Mouse (Mus musculus) left cerebral cortex, postnatal 36 days (tissue): Measurements from ENCODE around the gene Ppp1r27. TPM values are rescaled to one million over a fixed set of nuclear protein-coding genes. Genes with fewer than 3 reads are reported as not detected.

ENCODE experiments used
- total RNA-seq, 2 experiments: library from RNA; stranded (reverse); gene quantifications; 2 replicates each; pipeline ENCODE4 v1.2.3; 2021

Gene Ppp1r27
- total RNA-seq, 2 experiments from 2014 or later: not detected

Other genes starting within 250 kb of the Ppp1r27 start
- 1,000 to 10,000 TPM; 1,144 to 1,299 TPM for gene Actg1, start 202.6 kb downstream of the Ppp1r27 start, total RNA-seq
- gene Fscn2, start 189.6 kb downstream of the Ppp1r27 start, total RNA-seq: under 1 TPM; 0.25 to 0.72 TPM
- gene Faap100, start 172.4 kb downstream of the Ppp1r27 start, total RNA-seq: 10 to 100 TPM; 12.8 to 16.4 TPM
- gene Nploc4, start 113.4 kb downstream of the Ppp1r27 start, total RNA-seq: 10 to 100 TPM; 65.3 to 77.0 TPM
- gene Tspan10, start 108.5 kb downstream of the Ppp1r27 start, total RNA-seq: 1 to 10 TPM in 1 of 2 experiments, not detected in 1; 1.8 TPM
- gene Pde6g, start 97.6 kb downstream of the Ppp1r27 start, total RNA-seq: under 1 TPM; 0.37 to 0.66 TPM
- 10 to 100 TPM; 14.3 to 20.6 TPM for gene Oxld1, start 93.1 kb downstream of the Ppp1r27 start, total RNA-seq
- 10 to 100 TPM; 19.9 to 29.4 TPM for gene Ccdc137, start 93.0 kb downstream of the Ppp1r27 start, total RNA-seq
- 10 to 100 TPM; 49.3 to 55.0 TPM for gene Arl16, start 83.5 kb downstream of the Ppp1r27 start, total RNA-seq
- 10 to 100 TPM; 75.6 to 78.5 TPM for gene Mrpl12, start 66.5 kb downstream of the Ppp1r27 start, total RNA-seq
- gene Slc25a10, start 59.3 kb downstream of the Ppp1r27 start, total RNA-seq: 10 to 100 TPM; 18.2 to 21.9 TPM
- gene Gcgr, start 20.4 kb downstream of the Ppp1r27 start, total RNA-seq: not detected
- gene Mcrip1, start 1.4 kb downstream of the Ppp1r27 start, total RNA-seq: 10 to 100 TPM; 73.4 to 91.7 TPM
- gene P4hb, start 22.1 kb upstream of the Ppp1r27 start, total RNA-seq: 100 to 1,000 TPM; 122 to 126 TPM
- 100 to 1,000 TPM; 304 to 344 TPM for gene Arhgdia, start 30.5 kb upstream of the Ppp1r27 start, total RNA-seq
- gene Alyref, start 47.2 kb upstream of the Ppp1r27 start, total RNA-seq: 10 to 100 TPM; 59.7 to 67.5 TPM
- gene Anapc11, start 47.3 kb upstream of the Ppp1r27 start, total RNA-seq: 10 to 100 TPM; 91.4 to 99.7 TPM
- 1 to 10 TPM in 1 of 2 experiments, not detected in 1; 1.2 TPM for gene Npb, start 57.3 kb upstream of the Ppp1r27 start, total RNA-seq
- gene Pcyt2, start 66.8 kb upstream of the Ppp1r27 start, total RNA-seq: 100 to 1,000 TPM; 115 to 135 TPM
- 10 to 100 TPM; 37.8 to 43.3 TPM for gene Sirt7, start 74.1 kb upstream of the Ppp1r27 start, total RNA-seq
- gene Mafg, start 82.5 kb upstream of the Ppp1r27 start, total RNA-seq: 100 to 1,000 TPM in 1 of 2 experiments, 10 to 100 TPM in 1; 76.5 to 103 TPM
- 1 to 10 TPM; 2.9 to 3.9 TPM for gene Pycr1, start 92.6 kb upstream of the Ppp1r27 start, total RNA-seq
- gene Myadml2, start 97.0 kb upstream of the Ppp1r27 start, total RNA-seq: 10 to 100 TPM in 1 of 2 experiments, 1 to 10 TPM in 1; 8.2 to 11.9 TPM
- 1 to 10 TPM; 5.6 to 6.6 TPM for gene Notum, start 110.0 kb upstream of the Ppp1r27 start, total RNA-seq
- gene Aspscr1, start 121.8 kb upstream of the Ppp1r27 start, total RNA-seq: 10 to 100 TPM; 53.1 to 56.9 TPM
- 10 to 100 TPM; 18.1 to 19.2 TPM for gene Cenpx, start 162.6 kb upstream of the Ppp1r27 start, total RNA-seq
- gene Lrrc45, start 162.8 kb upstream of the Ppp1r27 start, total RNA-seq: 10 to 100 TPM; 41.9 to 66.1 TPM
- 10 to 100 TPM; 34.7 to 39.9 TPM for gene Rac3, start 170.3 kb upstream of the Ppp1r27 start, total RNA-seq
- gene Dcxr, start 176.1 kb upstream of the Ppp1r27 start, total RNA-seq: 10 to 100 TPM in 1 of 2 experiments, 1 to 10 TPM in 1; 8.7 to 10.3 TPM
- gene Cbr2, start 181.0 kb upstream of the Ppp1r27 start, total RNA-seq: 1 to 10 TPM in 1 of 2 experiments, under 1 TPM in 1; 0.32 to 1.6 TPM
- gene Hmga1b, start 211.7 kb upstream of the Ppp1r27 start, total RNA-seq: 10 to 100 TPM; 23.4 to 34.8 TPM
- 10 to 100 TPM; 63.7 to 65.9 TPM for gene Rfng, start 233.1 kb upstream of the Ppp1r27 start, total RNA-seq
- 100 to 1,000 TPM; 130 to 153 TPM for gene Gps1, start 233.1 kb upstream of the Ppp1r27 start, total RNA-seq
- 10 to 100 TPM; 39.4 to 42.4 TPM for gene Dus1l, start 245.3 kb upstream of the Ppp1r27 start, total RNA-seq